Mouse (Mus musculus) erythroblast, embryonic 14.5 days (primary cell): Measurements from ENCODE around the gene Epb41. TPM values are rescaled to one million over a fixed set of nuclear protein-coding genes. Genes with fewer than 3 reads are reported as not detected.
A peak's percentile ranks its signal among the peaks of the same experiment; 100 is the strongest.

Source experiments
- H3K27me3 ChIP-seq: 2 replicates; pipeline ENCODE4 v1.6.1; 2012; ENCODE audit warnings: inconsistent platforms; ENCODE audit not compliant: control insufficient read depth
- H3K36me3 ChIP-seq: 2 replicates; pipeline ENCODE4 v1.6.1; 2012; ENCODE audit warnings: mild to moderate bottlenecking, inconsistent platforms; ENCODE audit not compliant: control insufficient read depth
- H3K4me1 ChIP-seq: 2 replicates; pipeline ENCODE4 v1.6.1; 2012; ENCODE audit warnings: inconsistent platforms; ENCODE audit not compliant: control insufficient read depth
- H3K4me3 ChIP-seq: replicated peaks from 2 replicates; pipeline ENCODE3; 2012; ENCODE audit warnings: moderate library complexity, mild to moderate bottlenecking, inconsistent platforms
- H3K9me3 ChIP-seq: 2 replicates; pipeline ENCODE4 v1.6.1; 2012; ENCODE audit warnings: low read length, inconsistent platforms, mixed read lengths; ENCODE audit not compliant: control insufficient read depth
- GATA1 ChIP-seq: IDR thresholded peaks from 2 replicates; pipeline ENCODE4 v1.6.1; 2012; ENCODE audit warnings: low read length, inconsistent platforms, mixed read lengths
- TAL1 ChIP-seq: IDR thresholded peaks from 3 replicates; pipeline ENCODE4 v1.6.1; 2012; ENCODE audit warnings: low read length, inconsistent platforms, mixed read lengths
- polyA plus RNA-seq: library from polyadenylated mRNA; stranded (reverse); fragments of >175 nt; gene quantifications from 2 replicates; pipeline ENCODE4 v1.2.3, GENCODE M21; 2012

Epb41 gene
- polyA plus RNA-seq, 1 experiment = 120 TPM

DNA sequence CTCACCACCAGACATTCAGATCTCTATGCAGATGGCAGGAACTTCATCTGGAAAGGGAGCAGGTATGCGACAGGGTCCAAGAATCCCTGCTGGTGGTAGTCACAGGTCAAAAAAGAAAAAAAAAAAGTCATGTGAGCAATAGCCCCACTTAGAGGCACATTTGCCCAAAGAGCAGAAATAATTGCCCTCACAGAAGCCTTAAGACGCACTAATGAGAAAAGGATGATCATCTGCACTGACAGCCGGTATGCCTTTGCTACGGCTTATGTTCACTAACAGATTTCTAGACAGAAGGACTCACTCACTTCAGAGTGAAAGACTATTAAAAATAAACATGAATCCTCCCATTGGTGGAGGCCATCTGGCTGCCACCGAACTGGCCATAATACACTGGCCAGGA is 24.4 kb upstream of the Epb41 start:
- TF ChIP-seq TAL1 (no peak), GATA1 (no peak)
- no peaks in the 10 kb centered on the region; the same call in 1 of the 2 replicates for H3K4me1 ChIP-seq
- H3K4me3 ChIP-seq = no peak overlapping the region
- no peaks in the 10 kb centered on the region for H3K36me3 ChIP-seq
- peaks cover 12% of the 10 kb centered on the region for H3K27me3 ChIP-seq
- H3K9me3 ChIP-seq = no peaks in the 10 kb centered on the region

DNA sequence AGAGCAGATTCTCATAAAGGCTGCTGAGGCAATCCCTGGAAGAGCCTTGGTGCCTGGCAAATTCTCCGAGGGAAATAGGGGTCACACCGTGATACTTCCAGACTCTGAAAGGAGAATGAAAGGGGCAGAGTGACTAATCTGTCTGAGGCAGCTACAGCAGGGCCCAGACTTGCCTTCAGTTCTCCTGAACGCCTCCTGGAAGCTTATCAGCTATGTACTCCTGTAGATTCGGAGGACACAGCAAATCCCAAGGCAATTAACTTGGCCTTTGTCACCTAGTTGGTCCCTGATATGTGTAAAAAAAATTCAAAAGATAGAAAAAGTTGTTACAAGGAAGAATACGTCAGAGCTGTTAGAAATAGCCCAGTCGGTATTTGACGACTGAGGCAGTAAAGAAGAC is 19.9 kb upstream of the Epb41 start:
- H3K27me3 ChIP-seq = peaks cover 17% of the 10 kb centered on the region
- TF ChIP-seq TAL1 (no peak), GATA1 (no peak)
- no peaks in the 10 kb centered on the region for H3K9me3 ChIP-seq
- H3K36me3 ChIP-seq = no peaks in the 10 kb centered on the region
- no peaks in the 10 kb centered on the region; the same call in 1 of the 2 replicates for H3K4me1 ChIP-seq
- H3K4me3 ChIP-seq = no peak overlapping the region

DNA sequence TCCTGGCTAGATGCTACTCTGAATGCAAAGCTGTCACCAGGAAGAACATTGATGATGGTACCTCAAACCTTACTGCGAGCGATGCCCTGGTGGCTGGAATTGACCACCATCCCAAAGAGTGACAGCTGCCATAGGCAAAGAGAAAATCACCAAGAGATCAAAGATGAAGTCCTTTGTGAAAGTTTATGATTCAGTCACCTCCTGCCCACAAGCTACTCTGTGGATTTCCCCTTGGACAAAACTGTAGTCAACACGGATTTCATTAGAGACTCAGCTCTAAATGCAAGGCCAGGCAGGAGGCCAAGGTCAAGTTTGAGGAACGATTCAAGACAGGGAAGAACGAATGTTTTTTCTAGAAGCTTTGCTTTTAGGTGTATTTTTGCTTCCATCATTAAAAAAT is 18.8 kb upstream of the Epb41 start:
- H3K36me3 ChIP-seq = no peaks in the 10 kb centered on the region
- H3K4me1 ChIP-seq = no peaks in the 10 kb centered on the region; the same call in 1 of the 2 replicates
- no peak for TF ChIP-seq GATA1
- peaks cover 14% of the 10 kb centered on the region for H3K27me3 ChIP-seq
- H3K9me3 ChIP-seq = no peaks in the 10 kb centered on the region
- H3K4me3 ChIP-seq = no peak overlapping the region

DNA sequence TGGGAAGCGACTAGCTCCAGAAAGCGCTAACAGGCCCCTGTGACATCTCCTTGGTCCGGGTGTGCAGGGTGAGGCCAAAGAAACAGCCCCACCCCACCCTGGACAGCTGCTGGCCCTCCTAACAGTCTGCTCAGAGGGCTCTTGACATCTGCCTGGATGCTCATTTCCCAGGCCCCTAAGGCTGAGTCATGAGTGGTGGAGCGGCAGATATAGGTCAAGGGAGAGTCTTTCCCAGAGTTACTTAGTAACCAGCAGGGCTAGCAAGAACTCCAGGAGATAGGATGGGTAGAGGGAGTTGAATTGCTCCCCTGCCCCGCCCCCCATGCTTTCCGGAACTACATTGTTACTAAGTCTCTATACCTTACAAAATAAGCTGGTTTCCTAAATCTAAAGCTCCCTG is 18.0 kb upstream of the Epb41 start:
- TF ChIP-seq TAL1 (no peak), GATA1 (no peak)
- H3K4me3 ChIP-seq = no peak overlapping the region
- no peaks in the 10 kb centered on the region for H3K36me3 ChIP-seq
- peaks cover 12% of the 10 kb centered on the region for H3K27me3 ChIP-seq
- H3K4me1 ChIP-seq = no peaks in the 10 kb centered on the region; the same call in 1 of the 2 replicates
- no peaks in the 10 kb centered on the region for H3K9me3 ChIP-seq

DNA sequence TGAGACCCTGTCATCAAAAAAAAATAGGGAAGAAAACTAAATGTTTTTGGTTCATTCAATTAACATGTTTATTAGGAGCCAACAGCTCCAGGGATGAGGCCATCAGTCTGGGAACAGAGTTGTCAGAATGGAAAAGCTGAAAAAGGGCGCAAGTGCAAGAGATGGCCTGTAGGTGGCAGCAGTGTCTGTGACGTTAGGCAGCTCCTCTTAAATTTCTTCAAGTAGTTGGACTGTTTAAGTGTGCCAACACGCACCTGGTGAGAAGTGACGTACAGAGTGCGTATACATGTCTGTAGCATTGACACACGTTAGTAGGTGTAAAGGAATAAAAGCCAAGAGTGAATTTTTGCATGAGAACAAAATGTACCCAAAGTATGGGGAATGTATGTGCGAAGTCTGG is 13.8 kb upstream of the Epb41 start:
- peaks cover 10% of the 10 kb centered on the region for H3K27me3 ChIP-seq
- no peaks in the 10 kb centered on the region for H3K36me3 ChIP-seq
- TF ChIP-seq TAL1 (no peak), GATA1 (no peak)
- H3K9me3 ChIP-seq = peaks cover 3% of the 10 kb centered on the region; the same call in 1 of the 2 replicates
- H3K4me1 ChIP-seq = no peaks in the 10 kb centered on the region; the same call in 1 of the 2 replicates
- H3K4me3 ChIP-seq = no peak overlapping the region

DNA sequence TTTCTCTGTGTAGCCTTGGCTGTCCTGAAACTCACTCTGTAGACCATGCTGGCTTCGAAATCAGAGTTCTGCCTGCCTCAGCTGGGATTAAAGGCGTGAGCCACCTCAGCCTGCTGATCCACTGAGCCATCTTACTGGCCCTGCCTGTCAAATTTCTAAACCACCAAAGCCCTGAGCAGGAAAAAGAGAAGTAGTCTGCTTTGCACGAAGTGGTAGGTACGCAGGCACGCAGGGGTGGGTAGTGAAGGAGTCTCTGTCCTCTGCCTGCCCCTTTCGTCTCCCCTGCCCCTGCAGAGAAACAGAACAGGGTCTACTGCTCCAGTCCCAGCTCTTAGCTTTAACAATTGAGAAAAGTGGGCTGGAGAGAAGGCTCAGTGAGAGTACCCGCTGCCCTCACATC is 10.0 kb upstream of the Epb41 start:
- H3K27me3 ChIP-seq = peaks cover 4% of the 10 kb centered on the region; the same call in 1 of the 2 replicates
- peaks cover 3% of the 10 kb centered on the region; the same call in 1 of the 2 replicates for H3K9me3 ChIP-seq
- TF ChIP-seq TAL1 = no peak
- no peak for TF ChIP-seq GATA1
- peaks cover 1% of the 10 kb centered on the region for H3K4me1 ChIP-seq
- H3K4me3 ChIP-seq = no peak overlapping the region
- H3K36me3 ChIP-seq = no peaks in the 10 kb centered on the region

DNA sequence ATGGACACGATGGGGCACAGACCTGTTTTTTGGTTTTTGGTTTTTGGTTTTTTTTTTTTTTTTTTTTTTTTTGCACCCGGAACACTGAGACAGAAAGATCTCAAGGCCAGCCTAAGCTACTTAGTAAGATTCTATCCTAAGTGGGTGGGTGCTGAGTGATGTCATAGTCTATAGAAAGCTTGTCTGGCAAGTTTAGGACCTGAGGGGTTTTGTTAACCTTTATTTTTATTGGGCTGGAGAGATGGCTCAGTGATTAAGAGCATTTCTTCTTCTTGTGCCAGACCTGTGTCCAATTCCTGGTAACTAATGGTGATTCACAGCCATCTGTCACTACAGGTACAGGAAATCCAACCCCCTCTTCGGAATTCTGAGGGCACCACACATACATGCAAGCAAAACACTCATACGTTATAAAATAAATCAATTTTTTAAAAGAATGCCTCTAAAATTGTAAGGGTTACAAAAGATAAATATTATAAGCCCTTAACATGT is 5.4 kb upstream of the Epb41 start:
- Histone ChIP-seq H3K9me3 (no peaks in the 10 kb centered on the region), H3K4me1 (peaks cover 45% of the 10 kb centered on the region)

DNA sequence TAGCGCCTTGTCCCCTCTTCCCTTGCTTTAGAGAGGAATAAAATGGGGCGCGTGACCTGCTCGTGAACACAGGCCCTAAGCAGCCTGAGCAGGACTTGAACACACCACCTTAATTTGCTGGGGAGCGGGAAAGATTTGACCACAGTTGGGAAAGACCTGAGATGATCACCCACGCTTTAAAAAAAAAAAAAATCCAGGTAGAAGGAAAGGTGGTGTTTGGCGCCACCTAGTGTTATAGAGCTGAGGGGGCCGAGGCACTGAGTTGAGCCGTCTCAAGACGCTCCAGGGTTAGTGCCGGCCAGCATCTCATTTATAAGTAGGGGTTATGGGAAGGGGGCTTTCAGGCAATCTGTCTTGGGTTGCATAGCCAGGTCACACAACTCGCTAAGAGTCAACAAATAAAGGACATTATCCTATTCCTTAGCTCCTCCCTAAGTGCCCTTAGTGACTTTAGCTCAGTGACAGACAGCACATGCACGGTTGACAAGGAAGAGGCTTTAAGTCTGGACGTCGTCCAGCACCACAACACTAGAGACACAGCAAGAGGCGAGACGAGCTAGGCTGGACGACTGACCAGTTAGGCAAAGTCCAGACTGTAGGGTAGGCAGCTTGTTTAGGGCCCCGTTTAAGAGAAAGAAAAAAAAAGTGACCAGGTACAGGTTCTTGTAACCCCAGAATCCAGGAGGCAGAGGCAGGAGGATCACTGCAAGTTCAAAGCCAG is 4.6 kb upstream of the Epb41 start:
- Histone ChIP-seq H3K4me1 (peaks cover 48% of the 10 kb centered on the region), H3K4me3 (peak overlapping the region; percentile 16)
- TF ChIP-seq TAL1 = no peak
- TF ChIP-seq GATA1 = no peak

More for the DNA sequence above, 5.4 kb upstream of the Epb41 start:
- TF ChIP-seq GATA1 (no peak), TAL1 (no peak)
- H3K36me3 ChIP-seq = no peaks in the 10 kb centered on the region
- peaks cover 4% of the 10 kb centered on the region; the same call in 1 of the 2 replicates for H3K27me3 ChIP-seq
- H3K4me3 ChIP-seq = no peak overlapping the region

DNA sequence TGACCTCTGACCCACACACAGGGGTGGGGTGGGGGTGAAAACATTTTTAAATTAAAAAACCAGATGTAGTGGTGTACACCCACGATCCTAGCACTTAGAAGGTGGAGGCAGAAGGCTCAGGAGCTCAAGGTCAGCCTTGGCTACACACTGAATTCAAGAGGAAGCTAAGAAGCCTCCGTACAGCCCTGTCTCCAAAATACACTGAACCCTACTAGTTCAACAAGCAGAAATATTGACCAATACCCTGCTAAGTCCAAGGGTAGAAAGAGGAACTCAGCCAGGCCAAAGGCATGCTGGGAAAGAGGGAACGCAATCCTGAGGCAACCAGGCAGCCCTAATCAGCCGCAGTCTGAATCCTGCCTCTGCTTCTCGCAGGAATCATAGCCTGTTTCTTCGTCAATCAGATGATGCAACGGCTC is 3.2 kb upstream of the Epb41 start:
- Histone ChIP-seq H3K36me3 (peaks cover 16% of the 10 kb centered on the region), H3K4me3 (peak overlapping the region; percentile 39), H3K4me1 (peaks cover 52% of the 10 kb centered on the region), H3K27me3 (no peaks in the 10 kb centered on the region), H3K9me3 (no peaks in the 10 kb centered on the region)
- TF ChIP-seq TAL1 (no peak), GATA1 (no peak)

More for the DNA sequence above, 4.6 kb upstream of the Epb41 start:
- Histone ChIP-seq H3K27me3 (no peaks in the 10 kb centered on the region), H3K36me3 (peaks cover 2% of the 10 kb centered on the region; the same call in 1 of the 2 replicates), H3K9me3 (no peaks in the 10 kb centered on the region)

DNA sequence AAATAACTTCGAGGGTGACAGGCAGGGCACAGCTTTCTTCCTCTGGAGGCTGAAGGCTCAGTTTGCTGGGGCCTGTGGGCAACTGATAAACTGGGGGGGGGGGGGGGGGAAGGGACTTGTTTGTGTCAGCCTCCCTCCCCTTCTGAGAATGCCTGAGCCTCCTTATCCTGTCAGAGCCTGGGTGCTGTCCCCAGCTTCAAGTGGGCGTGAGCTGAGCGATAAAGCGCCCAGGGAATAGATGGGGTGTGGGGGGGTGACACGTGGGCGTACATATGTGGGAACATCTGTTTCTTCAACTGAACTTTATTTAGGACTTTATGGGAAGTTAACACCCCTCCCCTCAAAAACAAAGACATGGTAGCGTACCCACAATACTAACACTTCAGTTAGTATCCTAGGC is 2.3 kb upstream of the Epb41 start:
- H3K4me1 ChIP-seq = peaks cover 60% of the 10 kb centered on the region
- H3K9me3 ChIP-seq = no peaks in the 10 kb centered on the region
- TF ChIP-seq TAL1 (peak; percentile 76), GATA1 (peak; percentile 85)
- H3K4me3 ChIP-seq = peak overlapping the region; percentile 82
- H3K27me3 ChIP-seq = no peaks in the 10 kb centered on the region
- H3K36me3 ChIP-seq = peaks cover 24% of the 10 kb centered on the region
